ENCODE assay signal across 19 mouse cellular contexts in genomic region chr15:79095483-79095882, GRCm38 (mm10).
"Had no signal": no experiment of that assay in that cellular context is flagged by ENCODE, and none has a peak within 500 bp of the region (broad histone marks: within the 10 kb centered on the region; RNA-seq: fewer than 3 reads in every experiment).

No protein-coding gene starts in this region.

- H3K27ac ChIP-seq: liver, embryonic 15.5 days; lung, embryonic 15.5 days; macrophage; midbrain, embryonic 13.5 days; midbrain, embryonic 15.5 days; neural tube, embryonic 13.5 days had no signal

- H3K4me3 ChIP-seq: liver, embryonic 15.5 days; lung, embryonic 15.5 days; megakaryocyte, embryonic 14.5 days; midbrain, embryonic 13.5 days; midbrain, embryonic 15.5 days; myocyte; neural tube, embryonic 13.5 days; stomach, embryonic 15.5 days had no signal

- H3K4me1 ChIP-seq: midbrain, embryonic 13.5 days; midbrain, embryonic 15.5 days had no signal

- H3K4me2 ChIP-seq: liver, embryonic 15.5 days; lung, embryonic 15.5 days; midbrain, embryonic 11.5 days; midbrain, embryonic 13.5 days; midbrain, embryonic 15.5 days; neural tube, embryonic 13.5 days; stomach, embryonic 15.5 days had no signal

- H3K27me3 ChIP-seq: lung, embryonic 15.5 days; midbrain, embryonic 13.5 days; midbrain, embryonic 15.5 days; neural tube, embryonic 13.5 days; stomach, embryonic 15.5 days had no signal

- DNase-seq: liver, postnatal 0 days; lung, adult 2 months; lung, postnatal 14 days; lung, postnatal 36 days; right cerebral cortex, postnatal 14 days; thymus, adult 2 months; thymus, postnatal 25 days; thymus, postnatal 4 days had no signal

- ATAC-seq: liver, postnatal 0 days; lung, postnatal 0 days; midbrain, embryonic 13.5 days; midbrain, embryonic 15.5 days had no signal

- H3K9me3 ChIP-seq: liver, embryonic 15.5 days; lung, embryonic 15.5 days; megakaryocyte, embryonic 14.5 days; midbrain, embryonic 13.5 days; midbrain, embryonic 15.5 days; neural tube, embryonic 13.5 days; stomach, embryonic 15.5 days had no signal

- H3K9ac ChIP-seq: liver, embryonic 15.5 days; liver, postnatal 0 days; lung, embryonic 15.5 days; midbrain, embryonic 13.5 days; midbrain, embryonic 15.5 days; neural tube, embryonic 13.5 days; stomach, embryonic 15.5 days had no signal
